ENCODE assay signal across 16 mouse cellular contexts in genomic region chr3:40669395-40669794, GRCm38 (mm10). TPM values are rescaled to one million over a fixed set of nuclear protein-coding genes. Genes with fewer than 3 reads are reported as not detected.
"Had no signal": no experiment of that assay in that cellular context is flagged by ENCODE, and none has a peak within 500 bp of the region (broad histone marks: within the 10 kb centered on the region; RNA-seq: fewer than 3 reads in every experiment).

No protein-coding gene starts in this region.

- DNase-seq: gastrocnemius, postnatal 14 days; gastrocnemius, postnatal 36 days; heart, postnatal 10 days; kidney, adult 11 months; kidney, adult 2 months; kidney, adult 9 months; kidney, postnatal 14 days; kidney, postnatal 36 days had no signal

- ATAC-seq: hindbrain, postnatal 0 days; intestine, embryonic 16.5 days had no signal

RNA-seq across cellular contexts. Expression of gene Slc25a31, which starts 39.3 kb away (rescaled TPM):
- total RNA-seq: gastrocnemius, adult 18-20 months; gastrocnemius, adult 8-10 months; gastrocnemius, postnatal 14 days; gastrocnemius, postnatal 36 days; hematopoietic stem cell, adult 5-6 weeks; left cerebral cortex, adult 2 months; left cerebral cortex, postnatal 14 days; liver, adult 2 months had no signal
